Mouse (Mus musculus): ENCODE measurements around the gene Psen1.

Gene Psen1

DNA sequence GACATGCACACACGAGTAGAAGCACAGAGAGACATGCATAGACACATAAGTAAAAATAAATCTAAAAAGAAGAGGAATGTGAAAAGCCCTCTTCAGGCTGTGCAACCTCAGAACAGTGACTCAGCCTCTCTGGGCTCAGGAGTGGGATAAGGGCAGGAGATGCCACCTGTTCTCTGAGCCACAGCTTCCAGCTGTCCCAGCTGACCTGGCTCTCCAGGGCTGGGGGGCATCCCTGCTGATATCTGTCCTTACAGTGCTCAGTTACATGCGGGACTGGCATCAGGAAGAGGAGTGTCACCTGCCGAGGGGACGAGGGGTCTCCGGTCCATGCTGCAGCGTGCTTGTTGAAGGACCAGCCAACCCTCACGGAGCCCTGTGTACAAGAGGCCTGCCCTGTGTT is 88.8 kb downstream of the Psen1 start:
- DNase-seq (ENCODE audit: extremely low spot score), result no peak

DNA sequence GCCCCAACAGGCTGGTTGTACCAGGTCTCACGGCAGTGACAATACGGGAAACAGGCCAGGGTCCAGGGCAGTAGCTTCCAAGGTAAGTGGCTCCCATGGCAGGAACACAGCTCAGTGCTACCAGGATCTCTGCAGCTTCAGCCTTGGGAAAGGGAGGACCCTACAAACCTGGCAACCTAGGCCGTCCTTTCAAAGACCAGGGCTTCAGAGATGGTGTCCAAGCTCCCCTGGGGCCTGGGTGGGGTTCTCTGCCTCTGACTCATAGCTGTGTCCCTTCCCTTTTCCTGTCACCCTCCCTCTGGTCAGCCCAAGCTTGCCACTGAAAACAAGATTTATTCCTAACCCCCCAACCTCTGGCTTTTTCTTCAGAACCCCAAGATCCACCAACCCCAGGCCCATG is 92.2 kb downstream of the Psen1 start:
- no peak for DNase-seq (ENCODE audit: extremely low spot score)

DNA sequence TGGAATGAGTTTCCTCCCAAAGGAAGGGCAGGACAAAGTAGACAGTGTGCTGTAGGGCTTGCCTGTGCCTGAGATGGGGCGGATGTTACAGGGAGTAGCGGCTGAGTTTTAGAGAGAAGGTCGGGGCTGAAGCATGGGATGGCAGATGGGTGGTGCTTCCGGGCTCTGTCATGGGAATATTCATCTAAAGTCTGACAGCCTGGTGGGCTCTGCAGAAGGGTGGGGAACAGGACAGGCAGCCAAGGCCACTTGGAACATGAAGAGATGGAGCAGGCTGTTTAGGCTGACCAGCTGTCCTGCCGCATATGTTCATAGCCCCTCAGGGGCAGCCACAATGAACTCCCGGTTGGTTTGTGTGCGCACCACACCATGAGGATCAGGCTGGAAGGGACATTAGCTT is 93.3 kb downstream of the Psen1 start:
- no peak for DNase-seq (ENCODE audit: extremely low spot score)

DNA sequence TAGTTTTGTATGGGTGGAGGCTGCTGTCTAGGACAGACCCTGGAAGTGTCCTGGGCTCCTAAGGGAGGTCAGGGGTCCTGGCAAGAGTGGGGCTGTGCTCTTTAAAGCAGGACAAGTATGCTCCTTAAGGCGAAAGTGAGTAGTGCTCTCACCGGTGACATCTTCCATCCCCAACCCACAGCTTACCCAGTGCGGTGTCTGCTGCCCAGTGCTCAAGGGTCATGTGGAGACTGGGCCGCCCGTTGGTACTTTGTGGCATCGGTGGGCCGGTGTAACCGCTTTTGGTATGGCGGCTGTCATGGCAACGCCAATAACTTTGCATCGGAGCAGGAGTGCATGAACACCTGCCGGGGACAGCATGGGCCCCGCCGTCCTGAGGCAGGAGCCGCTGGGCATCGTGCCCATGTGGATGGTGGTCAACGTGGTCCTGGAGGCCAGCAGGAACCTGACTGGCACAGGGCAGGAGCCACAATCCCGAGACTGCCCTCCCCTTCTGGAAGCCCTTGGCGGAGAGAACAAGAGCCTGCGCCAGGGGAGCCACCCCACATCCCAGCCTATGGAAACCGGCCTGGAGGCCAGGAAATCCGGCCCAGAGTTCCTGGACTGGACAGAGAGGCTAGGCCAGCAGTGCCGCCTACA is 93.8 kb downstream of the Psen1 start:
- no peak for DNase-seq (ENCODE audit: extremely low spot score)

DNA sequence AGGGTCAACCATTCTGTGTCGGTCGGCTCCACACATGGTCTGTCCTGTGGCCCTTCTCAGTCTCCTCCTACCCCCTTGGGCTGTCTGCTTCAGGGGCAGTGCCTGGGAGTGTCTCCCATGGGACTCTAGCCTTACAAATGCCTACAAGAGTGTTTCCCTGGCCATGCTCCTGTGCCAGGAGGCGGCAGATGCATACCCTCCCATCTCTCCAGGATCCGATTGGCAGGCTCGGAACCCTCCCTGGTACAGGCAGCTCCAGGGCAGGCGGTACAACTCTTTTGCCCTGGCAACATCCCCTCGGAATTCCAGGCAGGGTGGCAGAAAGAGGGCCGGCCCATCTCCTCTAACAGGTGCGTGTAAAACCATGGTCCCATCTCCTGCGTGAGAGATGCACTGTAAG is 94.7 kb downstream of the Psen1 start:
- DNase-seq (ENCODE audit: extremely low spot score), result no peak

Data from embryo, embryonic 9.5 days (tissue).